Mouse (Mus musculus) CH12.LX (cell line): Measurements from ENCODE around the gene Spta1. TPM values are rescaled to one million over a fixed set of nuclear protein-coding genes. Genes with fewer than 3 reads are reported as not detected.

ENCODE experiments used
- DNase-seq: peaks from one replicate; pipeline ENCODE4 v3.0.0-alpha.2; 2013; ENCODE audit errors: extremely low read depth
- H3K27ac ChIP-seq: 2 replicates; pipeline ENCODE4 v1.5.1; 2012; ENCODE audit warnings: low read depth, mild to moderate bottlenecking, control low read depth, moderate library complexity; ENCODE audit not compliant: insufficient read depth
- H3K27me3 ChIP-seq: replicated peaks from 2 replicates; pipeline ENCODE3; 2012; ENCODE audit warnings: inconsistent platforms
- H3K36me3 ChIP-seq, 2 experiments: replicated peaks in 1 of 2; 2 replicates each; pipeline versions ENCODE3 to v1.6.1; 2012; ENCODE audit warnings: inconsistent platforms in 1 of 2, low read length in 1 of 2, mild to moderate bottlenecking in 1 of 2, mixed read lengths in 1 of 2, moderate library complexity in 1 of 2; ENCODE audit not compliant: control insufficient read depth in 1 of 2, insufficient read depth in 1 of 2
- H3K4me1 ChIP-seq, 2 experiments: 2 replicates each; pipeline ENCODE4 v1.6.1; 2012; ENCODE audit warnings: inconsistent platforms in 1 of 2, moderate library complexity in 1 of 2; ENCODE audit not compliant: insufficient read depth in 2 of 2, control insufficient read depth in 1 of 2
- H3K4me2 ChIP-seq: 2 replicates; pipeline ENCODE4 v1.6.1; 2012; ENCODE audit warnings: low read depth, mild to moderate bottlenecking, control low read depth; ENCODE audit not compliant: poor library complexity, insufficient read depth, severe bottlenecking
- H3K4me3 ChIP-seq, 3 experiments: fragments of 150-350 bp in 1 of 3; sonication (generic) in 1 of 3; replicated peaks in 1 of 3; 2 replicates each; pipeline versions ENCODE3 to v1.5.1; 2011 to 2012; ENCODE audit warnings: low read depth in 2 of 3, low read length in 2 of 3, mild to moderate bottlenecking in 2 of 3, moderate library complexity in 2 of 3, control low read depth in 1 of 3, improper control_type of control experiment in 1 of 3, inconsistent platforms in 1 of 3, mixed read lengths in 1 of 3; ENCODE audit not compliant: poor library complexity in 1 of 3
- H3K79me2 ChIP-seq: replicated peaks from 2 replicates; pipeline ENCODE4 v1.6.1; 2012; ENCODE audit warnings: mild to moderate bottlenecking, moderate library complexity; ENCODE audit not compliant: control insufficient read depth, poor library complexity, insufficient read depth, severe bottlenecking; ENCODE audit errors: extremely low read depth
- H3K9ac ChIP-seq: 2 replicates; pipeline ENCODE4 v1.6.1; 2012; ENCODE audit warnings: low read depth, mild to moderate bottlenecking, control low read depth, moderate library complexity; ENCODE audit not compliant: insufficient read depth
- H3K9me3 ChIP-seq: replicated peaks from 2 replicates; pipeline ENCODE3; 2012; ENCODE audit warnings: low read length, inconsistent platforms, mixed read lengths
- BHLHE40 ChIP-seq: IDR thresholded peaks from 2 replicates; pipeline ENCODE4 v1.6.1; 2011; ENCODE audit warnings: mild to moderate bottlenecking, low read depth, low read length, improper control_type of control experiment
- CHD2 ChIP-seq: IDR thresholded peaks from 2 replicates; pipeline ENCODE4 v1.6.1; 2011; ENCODE audit warnings: low read length, improper control_type of control experiment
- CTCF ChIP-seq, 2 experiments: IDR thresholded peaks in 1 of 2; conservative IDR thresholded peaks in 1 of 2; 2 replicates each; pipeline ENCODE4 v1.5.1; 2011 to 2012; ENCODE audit warnings: low read depth in 2 of 2, low read length in 2 of 2, improper control_type of control experiment in 1 of 2, inconsistent platforms in 1 of 2, mild to moderate bottlenecking in 1 of 2, moderate library complexity in 1 of 2
- E2F4 ChIP-seq: IDR thresholded peaks from 2 replicates; pipeline ENCODE4 v1.6.1; 2011; ENCODE audit warnings: low read depth, low read length, improper control_type of control experiment; ENCODE audit not compliant: insufficient replicate concordance
- EP300 ChIP-seq: IDR thresholded peaks from 2 replicates; pipeline ENCODE4 v1.6.1; 2011; ENCODE audit warnings: low read length, improper control_type of control experiment
- ETS1 ChIP-seq: conservative IDR thresholded peaks from 2 replicates; pipeline ENCODE4 v1.6.1; 2012; ENCODE audit warnings: low read depth, mild to moderate bottlenecking, inconsistent platforms, low read length, improper control_type of control experiment, moderate library complexity
- HCFC1 ChIP-seq: IDR thresholded peaks from 2 replicates; pipeline ENCODE4 v1.6.1; 2012; ENCODE audit warnings: low read depth, mild to moderate bottlenecking, inconsistent platforms, low read length, improper control_type of control experiment
- IRF4 ChIP-seq: IDR thresholded peaks from 2 replicates; pipeline ENCODE4 v1.6.1; 2014; ENCODE audit warnings: low read depth, mild to moderate bottlenecking, inconsistent platforms, low read length, improper control_type of control experiment
- MAFK ChIP-seq: IDR thresholded peaks from 2 replicates; pipeline ENCODE4 v1.6.1; 2011; ENCODE audit warnings: low read length, improper control_type of control experiment; ENCODE audit not compliant: insufficient replicate concordance
- MAX ChIP-seq: IDR thresholded peaks from 2 replicates; pipeline ENCODE4 v1.6.1; 2011; ENCODE audit warnings: low read length, improper control_type of control experiment
- NELFE ChIP-seq: IDR thresholded peaks from 2 replicates; pipeline ENCODE4 v1.6.1; 2011; ENCODE audit warnings: low read depth, low read length, improper control_type of control experiment
- PAX5 ChIP-seq: IDR thresholded peaks from 2 replicates; pipeline ENCODE4 v1.6.1; 2012; ENCODE audit warnings: low read length, inconsistent platforms, mixed read lengths
- RCOR1 ChIP-seq: conservative IDR thresholded peaks from 2 replicates; pipeline ENCODE4 v1.6.1; 2012; ENCODE audit warnings: low read depth, mild to moderate bottlenecking, inconsistent platforms, low read length, improper control_type of control experiment
- TCF12 ChIP-seq: IDR thresholded peaks from 2 replicates; pipeline ENCODE4 v1.6.1; 2014; ENCODE audit warnings: low read depth, mild to moderate bottlenecking, inconsistent platforms, low read length, improper control_type of control experiment
- USF1 ChIP-seq: IDR thresholded peaks from 2 replicates; pipeline ENCODE4 v1.6.1; 2014; ENCODE audit warnings: low read depth, mild to moderate bottlenecking, inconsistent platforms, low read length, improper control_type of control experiment
- USF2 ChIP-seq: conservative IDR thresholded peaks from 2 replicates; pipeline ENCODE4 v1.6.1; 2011; ENCODE audit warnings: low read depth, low read length, improper control_type of control experiment
- ZC3H11A ChIP-seq: IDR thresholded peaks from 2 replicates; pipeline ENCODE4 v1.6.1; 2012; ENCODE audit warnings: low read depth, mild to moderate bottlenecking, inconsistent platforms, low read length, improper control_type of control experiment
- ZKSCAN1 ChIP-seq: IDR thresholded peaks from 2 replicates; pipeline ENCODE4 v1.6.1; 2012; ENCODE audit warnings: low read depth, inconsistent platforms, low read length, improper control_type of control experiment, borderline replicate concordance
- ZMIZ1 ChIP-seq: IDR thresholded peaks from 2 replicates; pipeline ENCODE4 v1.6.1; 2012; ENCODE audit warnings: low read depth, mild to moderate bottlenecking, inconsistent platforms, low read length, improper control_type of control experiment
- dilution Hi-C: fragments of 300-500 bp; cut with MboI; formaldehyde crosslinking; loops from 2 replicates; pipeline ENCODE4 v1.14.3; 2020; ENCODE audit warnings: low sequenced_read_pairs; ENCODE audit not compliant: extremely low pct_unique_long_range_greater_than_20kb, extremely low pct_ligation_motif_present
- in situ Hi-C: fragments of 300-500 bp; cut with MboI; formaldehyde crosslinking; loops from 3 replicates; pipeline ENCODE4 v1.14.3; 2019; ENCODE audit warnings: low sequenced_read_pairs, low pct_ligation_motif_present, low pct_unique_long_range_greater_than_20kb, mixed read lengths
- polyA plus RNA-seq: library from polyadenylated mRNA; unstranded; fragments of >175 nt; gene quantifications from 2 replicates; pipeline ENCODE4 v1.2.1, GENCODE M21; 2012; ENCODE audit warnings: low read depth; ENCODE audit not compliant: insufficient read length
- total RNA-seq, 2 experiments: library from RNA; depleted of rRNA; stranded (reverse); fragments of 300-350 nt in 1 of 2; fragments of >200 nt in 1 of 2; gene quantifications; 2 replicates each; pipeline ENCODE4 v1.2.3; 2012 to 2014

Gene Spta1
- total and polyA plus RNA-seq, 3 experiments, result 0.81 to 16.0 (median 1.2) TPM

- no peak for DNase-seq
- Histone ChIP-seq H3K36me3 (peaks cover 0 to 15% of the 10 kb centered on the region in 2 experiments), H3K9ac (no peak within 1 kb of the TSS), H3K79me2 (no peaks in the 10 kb centered on the region), H3K4me3 (no peak within 1 kb of the TSS), H3K9me3 (no peaks in the 10 kb centered on the region), H3K27ac (no peak within 1 kb of the TSS), H3K4me1 (no peaks in the 10 kb centered on the region), H3K4me2 (no peak within 1 kb of the TSS), H3K27me3 (no peaks in the 10 kb centered on the region)
- in situ Hi-C loops, result no loop called here
- no peak for TF ChIP-seq HCFC1
- TF ChIP-seq CHD2, result no peak
- no peak for TF ChIP-seq ZC3H11A
- TF ChIP-seq IRF4, result no peak
- no peak for TF ChIP-seq PAX5
- TF ChIP-seq TCF12, result no peak
- TF ChIP-seq EP300, result no peak
- no peak for TF ChIP-seq BHLHE40
- TF ChIP-seq, all 38 proteins: peak for 0
- dilution Hi-C loops, result no loop called here
Measured at GRCm38 (mm10) chr1:174251961-174252360, 79.4 kb downstream of the Spta1 start, which contains the start of gene Olfr419. Gene Olfr419, minus strand, starts transcription at chr1:174252061.

GRCm38 (mm10) chr1:174267816-174268215, 95.2 kb downstream of the Spta1 start:
- H3K27ac ChIP-seq, result no peak overlapping the region
- H3K4me3 ChIP-seq, result no peak overlapping the region
- TF ChIP-seq USF2 (no peak), E2F4 (no peak), ZKSCAN1 (no peak), MAFK (no peak), NELFE (no peak), HCFC1 (no peak), ZMIZ1 (no peak), CHD2 (no peak), ETS1 (no peak), EP300 (no peak), RCOR1 (no peak), CTCF (conservative IDR thresholded peaks at IDR 0.05 in 1 of 2, IDR thresholded peaks at IDR 0.05 in 1 of 2; ENCODE audit: low read depth in 2 of 2, low read length in 2 of 2) (no peak), MAX (no peak), USF1 (no peak), PAX5 (no peak)
- no peak for DNase-seq
- no peaks in the 10 kb centered on the region for H3K79me2 ChIP-seq
- no peak overlapping the region for H3K4me2 ChIP-seq
- H3K9me3 ChIP-seq, result no peaks in the 10 kb centered on the region
- H3K27me3 ChIP-seq, result no peaks in the 10 kb centered on the region
- no peak overlapping the region for H3K9ac ChIP-seq
- H3K36me3 ChIP-seq, result no peaks in the 10 kb centered on the region
- no peaks in the 10 kb centered on the region for H3K4me1 ChIP-seq
- in situ Hi-C loops (no loop called here), dilution Hi-C loops (no loop called here)
